Mouse (Mus musculus): Measurements from ENCODE around the gene Wbp1.

- TF ChIP-seq CTCF (IDR thresholded peaks at IDR 0.05; ENCODE audit: borderline replicate concordance, insufficient read depth, low read depth, low read length) (no peak; the same call in 1 of the 2 replicates), POLR2A (IDR thresholded peaks at IDR 0.05; ENCODE audit: borderline replicate concordance, insufficient read depth, low read length) (peak; percentile 94)
Observed at GRCm38 (mm10) chr6:83108762-83109668, 12.3 kb downstream of the Wbp1 start, which contains the start of gene Mrpl53.
